Mouse (Mus musculus) cerebellum, postnatal 14 days (tissue): ENCODE data around the gene Eif2b5.
"Not testable (repeated sequence)": the region's sequence is repeated elsewhere in the genome, so short reads cannot be mapped to it uniquely, and the experiment has no call there.

Experiments used
- DNase-seq, 2 experiments: peaks; one replicate each; pipeline ENCODE4 v3.0.0; 2021; ENCODE audit warnings: mixed read lengths in 2 of 2

The Eif2b5 gene

DNA sequence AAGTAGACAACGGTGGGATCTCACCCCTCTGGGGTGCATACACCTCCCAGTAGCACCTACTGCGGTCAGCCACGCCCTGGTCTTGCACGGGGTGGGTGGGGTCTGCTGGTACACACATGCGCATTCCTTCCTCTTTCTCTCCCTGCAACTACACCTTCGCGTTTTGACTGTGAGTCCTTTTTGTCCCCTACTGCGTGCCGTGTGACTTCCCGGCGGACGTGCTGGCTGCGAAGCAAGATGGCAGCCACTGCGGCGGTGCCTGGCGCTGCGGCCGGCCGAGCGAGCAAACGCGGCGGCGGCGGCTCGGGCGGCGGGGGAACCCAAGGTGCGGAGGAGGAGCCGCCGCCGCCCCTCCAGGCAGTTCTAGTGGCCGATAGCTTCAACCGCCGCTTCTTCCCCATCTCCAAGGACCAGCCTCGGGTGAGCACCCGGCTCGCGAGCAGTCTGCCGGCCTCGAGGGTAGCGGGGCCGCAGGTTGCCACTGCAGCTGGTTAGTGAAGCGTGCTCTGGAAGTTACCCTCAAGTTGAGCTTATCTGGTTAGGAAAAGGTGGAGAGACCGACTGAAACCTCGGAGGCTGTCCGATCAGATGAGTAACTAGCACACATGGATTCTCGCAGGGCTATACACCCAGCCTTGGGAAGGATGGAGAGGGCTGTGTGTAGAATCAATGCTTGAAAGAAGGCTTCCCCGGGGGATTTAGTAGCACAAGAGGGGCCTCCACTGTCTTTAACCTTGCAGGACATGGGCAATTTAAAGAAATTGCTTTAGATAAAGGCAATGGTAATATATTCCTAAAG is at the start of gene Eif2b5:
Gene Eif2b5, plus strand, starts transcription at position 141 of the 799 bp plus-strand sequence.
- peak; percentile 92 to 95 for DNase-seq

DNA sequence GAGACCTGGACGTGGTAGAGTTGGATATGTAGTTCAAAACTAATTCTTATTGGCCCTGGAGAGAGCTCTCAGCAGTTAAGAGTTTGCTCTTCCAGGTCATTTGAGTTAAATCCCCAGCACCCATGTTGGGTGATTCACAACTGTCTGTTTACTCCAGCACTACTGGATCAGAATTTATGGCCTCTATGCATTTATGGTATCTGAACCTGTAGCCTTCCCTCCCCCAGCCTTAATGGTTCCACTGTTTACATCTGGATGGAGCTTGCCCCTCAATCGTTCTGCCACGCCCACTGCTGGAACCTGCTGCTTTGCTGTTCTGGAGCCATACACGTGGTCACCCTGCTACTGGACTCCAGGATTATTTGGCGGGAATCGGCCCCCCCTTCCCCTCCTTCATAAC is 46.8 kb upstream of the Eif2b5 start:
- DNase-seq = no peak

DNA sequence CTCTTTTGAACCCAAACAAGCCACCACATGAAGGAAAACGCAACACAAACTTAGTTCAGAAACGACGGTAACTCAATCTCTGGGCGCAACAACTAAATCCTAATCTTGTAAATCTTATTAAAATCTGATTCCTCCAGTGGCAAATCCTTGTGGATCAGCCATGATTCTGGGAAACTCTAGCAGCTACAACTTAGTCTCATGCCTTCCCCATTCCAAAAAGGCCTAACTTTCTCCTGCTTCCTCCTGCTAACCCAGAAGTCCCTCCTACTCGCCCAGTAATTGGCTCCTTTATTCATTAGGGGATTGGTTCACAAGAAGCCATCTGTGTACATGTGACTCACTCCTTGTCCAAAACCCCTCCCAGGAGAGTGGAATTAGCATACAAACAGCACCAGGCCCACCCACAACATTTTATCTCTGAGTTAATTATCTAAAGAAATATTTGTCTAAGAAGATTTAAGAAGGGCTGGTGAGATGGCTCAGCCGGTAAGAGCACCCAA is 44.4 kb upstream of the Eif2b5 start:
- no peak for DNase-seq

DNA sequence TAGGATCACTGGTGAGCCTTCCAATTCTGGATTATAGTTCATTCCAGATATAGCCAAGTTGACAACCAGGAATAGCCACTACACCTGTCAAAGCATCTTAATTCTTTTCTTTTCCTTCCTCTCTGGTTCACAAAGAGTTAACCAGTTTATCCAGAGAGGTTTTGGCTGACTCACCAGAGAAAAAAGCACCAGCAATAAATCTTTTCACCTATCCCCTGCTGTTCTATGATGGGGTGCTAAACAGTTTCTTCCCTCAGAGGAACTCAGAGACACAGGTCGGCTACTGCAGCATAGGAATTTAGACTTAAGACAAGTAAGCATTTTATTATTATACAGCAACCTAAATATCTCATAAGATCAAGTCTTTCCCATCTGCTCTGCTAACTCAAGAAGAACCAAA is 42.5 kb upstream of the Eif2b5 start:
- DNase-seq = no peak

DNA sequence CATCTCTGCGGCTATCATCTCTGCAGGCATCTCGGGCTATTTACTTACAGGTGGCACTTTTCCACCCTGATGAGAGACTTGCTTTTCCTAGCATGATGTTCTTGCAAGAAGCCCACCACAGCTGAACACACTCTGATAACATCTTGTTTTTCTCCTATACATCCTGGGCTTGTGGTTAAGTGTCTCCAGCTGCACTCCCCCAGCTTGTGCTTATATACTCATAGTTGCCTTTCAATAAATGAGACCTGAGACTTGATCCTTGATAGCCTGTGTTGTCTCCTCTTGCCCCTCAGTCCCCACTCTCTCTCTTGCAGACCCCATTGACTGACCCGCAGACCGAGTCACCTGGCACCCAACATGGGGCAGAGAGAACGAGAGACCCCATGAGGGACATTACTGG is 39.9 kb upstream of the Eif2b5 start:
- not testable (repeated sequence) for DNase-seq

DNA sequence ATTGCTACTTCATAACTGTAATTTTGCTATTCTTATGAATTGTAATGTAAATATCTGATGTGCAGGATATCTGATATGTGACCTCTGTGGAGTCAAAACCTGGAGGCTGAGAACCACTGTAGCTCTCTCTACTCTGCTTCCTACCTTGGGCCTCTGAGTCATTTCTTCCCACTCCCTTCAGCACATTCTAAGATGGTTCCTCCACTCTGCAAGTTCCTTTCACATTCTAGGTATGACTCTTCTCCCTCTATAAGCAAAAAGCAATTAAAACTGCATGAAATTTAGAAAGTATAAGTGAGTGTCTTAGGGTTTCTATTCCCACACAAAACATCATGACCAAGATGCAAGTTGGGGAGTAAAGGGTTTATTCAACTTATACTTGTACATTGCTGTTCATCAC is 33.9 kb upstream of the Eif2b5 start:
- no peak for DNase-seq

DNA sequence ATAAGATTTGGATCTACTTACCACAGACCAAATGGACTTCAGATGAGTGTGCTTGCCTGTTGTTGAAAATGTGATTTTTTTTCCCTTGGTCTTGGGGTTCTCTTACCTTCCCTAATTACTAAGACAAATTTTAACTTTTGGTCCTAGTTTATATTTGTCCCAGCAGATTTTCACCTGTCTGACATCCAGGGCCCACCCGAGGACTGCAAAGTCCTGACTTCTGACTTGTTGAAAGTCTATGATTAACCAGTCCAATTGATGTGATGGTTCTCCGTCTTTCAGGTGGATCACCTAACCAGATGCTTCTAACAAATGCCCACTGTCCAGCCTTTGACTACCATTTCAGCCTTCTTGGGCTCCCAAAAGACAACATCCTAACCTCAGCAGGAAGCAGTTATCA is 27.6 kb upstream of the Eif2b5 start:
- DNase-seq = no peak

DNA sequence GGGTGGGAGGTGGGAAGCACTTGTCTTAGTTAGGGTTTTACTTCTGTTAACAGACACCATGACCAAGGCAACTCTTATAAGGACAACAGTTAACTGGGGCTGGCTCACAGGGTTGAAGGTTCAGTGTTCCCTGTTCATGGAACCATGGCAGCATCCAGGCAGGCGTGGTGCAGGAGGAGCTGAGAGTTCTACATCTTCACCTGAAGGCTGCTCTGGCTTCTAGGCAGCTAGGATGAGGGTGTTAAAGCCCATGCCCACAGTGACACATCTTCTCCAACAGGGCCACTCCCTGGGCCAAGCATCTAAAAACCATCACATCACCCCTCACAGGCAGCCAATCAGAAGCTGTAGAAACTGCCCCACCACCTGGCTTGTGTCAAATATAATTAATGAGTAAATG is 26.9 kb upstream of the Eif2b5 start:
- no peak for DNase-seq

DNA sequence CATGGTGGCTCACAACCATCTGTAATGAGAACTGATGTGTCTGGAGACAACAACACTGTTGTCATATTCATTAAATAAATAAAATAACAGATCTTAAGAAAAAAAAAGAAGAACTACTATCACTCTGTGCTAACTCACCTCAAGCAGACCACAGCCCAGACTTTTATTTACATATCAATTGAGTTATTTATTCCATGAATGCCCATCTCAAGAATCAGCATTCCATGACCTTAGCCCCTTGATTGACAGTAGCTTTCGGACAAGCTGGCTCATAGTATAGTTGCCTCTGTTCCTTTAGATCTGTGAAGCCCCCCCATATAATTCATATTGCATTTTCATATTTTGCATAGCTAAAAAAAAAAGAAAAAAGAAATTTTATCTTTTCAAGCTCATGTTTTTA is 24.9 kb upstream of the Eif2b5 start:
- DNase-seq = no peak

DNA sequence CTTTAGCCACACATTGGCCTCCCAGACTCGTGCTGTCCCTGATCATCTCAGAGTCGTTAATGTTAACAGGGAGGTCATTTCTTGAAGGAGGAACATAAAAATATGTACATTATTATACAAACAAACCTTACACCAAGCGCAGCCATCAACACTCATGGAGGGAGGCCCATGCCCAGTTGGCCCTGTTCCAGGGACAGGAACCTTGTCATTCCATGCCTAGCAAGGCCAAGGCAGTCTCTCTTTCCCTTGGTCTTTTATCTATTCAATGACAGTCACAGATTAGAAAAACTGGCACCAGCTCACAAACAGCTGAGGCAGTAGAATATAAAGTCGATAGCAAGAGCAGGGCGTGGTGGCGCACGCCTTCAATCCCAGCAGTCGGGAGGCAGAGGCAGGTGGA is 24.4 kb upstream of the Eif2b5 start:
- DNase-seq = peak in 1 of 2 experiments; percentile 6

DNA sequence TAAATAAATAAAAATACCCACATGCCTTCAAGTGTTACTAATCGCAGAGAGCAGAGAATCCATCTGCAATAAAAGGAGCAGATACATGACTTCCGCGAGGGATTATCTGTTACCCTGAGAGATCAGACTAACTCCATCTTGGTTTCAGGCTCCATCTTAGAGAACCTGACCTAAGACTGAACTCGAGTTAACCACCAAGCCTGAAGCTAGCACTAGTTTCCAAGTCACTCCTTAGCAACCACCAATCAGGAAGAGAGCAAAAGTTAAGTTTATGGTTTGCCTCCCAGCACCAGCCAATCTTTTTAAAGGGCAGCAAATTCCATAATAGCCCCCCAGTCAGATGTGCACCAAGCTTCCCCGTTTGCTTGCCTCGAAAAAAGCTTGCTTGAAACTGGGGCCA is 23.8 kb upstream of the Eif2b5 start:
- no peak for DNase-seq

DNA sequence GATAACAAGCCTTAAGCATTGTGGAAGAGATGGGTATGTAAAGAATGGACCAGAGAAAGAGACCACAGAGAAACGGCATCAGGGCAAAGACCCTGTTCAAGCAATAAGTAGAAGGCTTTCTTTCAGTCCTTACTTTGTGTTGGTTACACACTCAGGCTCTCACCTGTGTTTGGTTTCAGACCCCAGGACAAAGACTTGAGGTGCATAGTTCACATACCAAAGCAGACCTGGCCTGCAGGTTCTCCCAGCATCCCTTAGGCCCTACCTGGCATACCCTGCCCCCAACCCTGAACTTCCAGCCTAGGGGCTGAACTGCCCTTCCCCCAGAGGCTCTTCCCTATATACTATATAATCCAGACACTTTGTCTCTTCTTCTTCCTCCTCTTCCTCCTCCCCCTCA is 23.3 kb upstream of the Eif2b5 start:
- no peak for DNase-seq

DNA sequence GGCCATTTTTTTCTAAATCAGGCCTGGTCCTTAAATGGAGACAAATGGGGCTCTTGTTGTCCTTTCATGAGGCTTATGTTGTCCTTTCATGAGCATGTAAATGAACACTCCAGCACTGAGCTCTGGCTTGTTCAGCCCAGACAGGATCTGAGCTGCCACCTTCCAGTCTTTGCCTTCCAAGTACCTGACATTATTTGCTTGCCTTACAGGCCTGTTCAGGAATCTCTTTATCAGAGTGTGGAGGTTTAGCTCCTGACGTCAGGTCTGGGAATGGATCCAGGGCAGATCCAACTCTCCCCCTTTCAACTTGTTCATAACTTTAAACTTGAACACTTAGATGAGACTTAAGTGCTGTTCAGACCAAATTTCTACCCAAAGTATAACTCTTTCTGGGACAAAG is 21.8 kb upstream of the Eif2b5 start:
- no peak for DNase-seq

DNA sequence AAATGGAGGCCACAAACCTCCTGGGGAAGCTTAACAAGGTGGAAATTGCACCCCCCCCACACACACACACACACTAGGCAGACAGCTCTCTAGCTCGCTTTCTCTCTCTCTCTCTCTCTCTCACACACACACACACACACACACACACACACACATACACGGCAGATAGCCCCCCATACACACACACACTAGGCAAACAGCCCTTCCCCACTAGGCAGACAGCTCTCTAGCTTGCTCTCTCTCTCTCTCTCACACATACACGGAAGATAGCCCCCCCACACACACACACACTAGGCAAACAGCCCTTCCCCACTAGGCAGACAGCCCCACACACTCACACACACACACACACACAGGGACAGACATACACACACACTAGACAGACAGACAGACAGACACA is 21.3 kb upstream of the Eif2b5 start:
- no peak for DNase-seq

DNA sequence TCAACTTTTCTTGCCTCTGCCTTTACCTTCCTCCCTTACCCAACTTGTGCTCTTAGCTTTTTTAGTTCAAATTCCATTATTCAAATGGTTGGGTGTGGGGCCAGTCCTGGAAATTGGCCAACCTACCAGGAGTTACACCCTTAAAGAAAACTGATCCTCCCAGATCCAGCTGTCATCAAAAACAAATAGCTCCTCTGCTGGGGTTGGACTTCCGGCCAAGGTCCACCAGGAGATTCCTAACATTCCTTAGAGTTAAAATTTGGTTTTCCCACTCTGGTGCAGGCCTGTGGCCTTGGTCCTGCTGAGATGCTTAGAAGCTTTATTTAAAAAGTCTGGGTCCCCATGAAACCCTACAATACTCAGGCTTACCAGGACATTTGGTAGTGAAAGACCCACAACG is 20.1 kb upstream of the Eif2b5 start:
- DNase-seq = no peak

DNA sequence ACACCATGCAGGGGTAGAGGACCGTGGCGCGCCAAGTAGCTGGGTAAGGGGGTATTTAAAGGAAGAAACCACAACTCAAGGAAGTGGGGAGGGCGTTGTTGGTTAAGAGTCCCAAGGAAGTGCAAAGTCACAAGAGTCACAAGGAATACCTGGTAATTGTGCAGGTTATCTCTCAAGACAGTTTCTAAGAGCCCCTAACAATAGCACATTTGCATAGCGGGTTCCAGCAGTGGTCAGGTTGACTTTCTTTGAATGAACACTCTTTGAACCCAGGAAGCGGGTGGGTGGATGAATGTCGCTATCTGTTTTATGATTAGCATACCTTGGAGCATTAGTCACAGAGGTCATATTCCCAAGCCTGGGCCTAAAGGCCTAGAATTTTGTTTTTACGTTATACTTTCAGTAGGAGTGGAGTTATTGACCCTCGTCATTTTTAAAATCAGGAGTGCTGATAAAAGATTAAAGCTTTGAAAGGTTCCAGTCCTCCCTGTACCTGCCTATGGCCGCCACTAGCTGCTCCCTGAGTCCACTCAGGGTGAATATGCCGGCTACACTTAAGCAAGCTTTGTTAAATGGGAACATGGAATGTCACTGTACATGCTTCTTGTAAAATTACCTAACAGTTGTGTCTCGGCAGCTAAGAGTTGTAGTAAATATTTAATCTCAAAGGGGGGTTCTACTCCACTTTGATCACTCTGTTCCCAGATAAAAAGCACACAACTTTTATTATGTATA is 19.4 kb upstream of the Eif2b5 start:
- DNase-seq = not testable (repeated sequence)

DNA sequence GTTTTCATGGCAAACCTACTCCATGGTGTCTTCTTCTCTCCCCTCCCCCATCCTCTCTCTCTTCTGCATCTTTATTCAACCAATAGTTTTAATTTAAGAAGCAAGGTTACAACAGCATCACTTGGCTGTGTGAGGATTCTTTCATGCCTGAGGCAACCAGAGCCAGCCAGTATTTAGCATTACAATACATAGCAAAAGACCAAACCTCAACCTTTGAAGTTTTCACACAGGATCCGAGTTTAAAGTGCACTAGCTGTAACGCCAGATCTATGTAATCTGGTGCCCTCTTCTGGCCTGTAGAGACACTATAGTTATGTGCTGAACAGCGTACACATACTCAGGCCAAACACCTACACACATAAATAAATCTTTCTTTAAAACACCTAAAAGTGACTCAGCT is 18.5 kb upstream of the Eif2b5 start:
- DNase-seq = peak; percentile 31 to 34

DNA sequence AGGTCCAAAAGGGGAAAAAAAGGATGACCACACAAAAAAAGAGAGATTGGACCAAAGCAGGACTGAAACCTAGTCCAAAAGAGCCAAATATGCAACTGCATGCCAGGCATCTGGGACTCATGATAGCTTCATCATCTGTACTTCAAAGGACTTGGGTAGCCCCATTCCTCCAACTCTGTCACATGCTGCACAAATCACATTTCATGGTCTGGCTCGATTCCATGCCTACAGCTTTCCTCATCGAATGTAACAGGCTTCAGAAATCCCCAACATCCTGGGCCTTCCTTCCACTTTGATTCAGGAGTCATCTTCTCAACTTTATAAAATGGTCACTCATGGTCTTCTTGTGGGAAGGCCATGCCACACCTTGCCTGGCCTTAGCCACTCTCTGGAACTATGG is 16.9 kb upstream of the Eif2b5 start:
- no peak for DNase-seq

DNA sequence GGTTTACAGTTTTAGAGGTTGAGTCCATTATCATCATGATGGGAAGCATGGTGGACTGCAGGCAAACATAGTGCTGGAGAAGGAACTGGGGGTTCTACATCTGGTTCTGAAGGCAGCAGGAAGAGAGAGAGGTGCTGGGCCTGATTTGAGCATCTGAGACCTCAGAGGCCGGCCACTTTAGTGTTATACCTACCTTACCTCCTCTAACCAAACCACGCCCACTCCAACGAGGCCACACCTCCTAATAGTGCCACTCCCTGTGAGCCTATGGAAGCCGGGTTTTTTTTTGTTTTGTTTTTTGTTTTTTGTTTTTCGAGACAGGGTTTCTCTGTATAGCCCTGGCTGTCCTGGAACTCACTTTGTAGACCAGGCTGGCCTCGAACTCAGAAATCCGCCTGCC is 14.9 kb upstream of the Eif2b5 start:
- DNase-seq = not testable (repeated sequence)

DNA sequence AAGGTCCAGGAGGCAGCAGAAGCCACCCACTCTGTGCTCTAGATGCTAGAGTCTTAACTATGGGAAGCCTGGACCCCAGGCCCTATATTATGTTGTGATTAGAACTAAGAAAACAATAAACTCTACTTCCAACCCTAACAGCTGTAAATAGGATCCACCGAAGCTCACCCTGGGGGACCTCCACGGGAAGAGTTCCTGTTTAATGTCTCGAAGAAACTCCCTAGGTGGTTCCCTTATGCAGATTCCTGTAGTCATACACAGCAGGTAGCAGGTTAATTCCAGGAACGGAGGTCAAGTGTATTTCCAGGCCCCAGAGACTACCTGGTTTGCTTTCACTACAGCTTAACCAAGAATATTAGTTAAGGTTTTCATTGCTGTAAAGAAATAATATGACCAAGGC is 13.6 kb upstream of the Eif2b5 start:
- DNase-seq = no peak

DNA sequence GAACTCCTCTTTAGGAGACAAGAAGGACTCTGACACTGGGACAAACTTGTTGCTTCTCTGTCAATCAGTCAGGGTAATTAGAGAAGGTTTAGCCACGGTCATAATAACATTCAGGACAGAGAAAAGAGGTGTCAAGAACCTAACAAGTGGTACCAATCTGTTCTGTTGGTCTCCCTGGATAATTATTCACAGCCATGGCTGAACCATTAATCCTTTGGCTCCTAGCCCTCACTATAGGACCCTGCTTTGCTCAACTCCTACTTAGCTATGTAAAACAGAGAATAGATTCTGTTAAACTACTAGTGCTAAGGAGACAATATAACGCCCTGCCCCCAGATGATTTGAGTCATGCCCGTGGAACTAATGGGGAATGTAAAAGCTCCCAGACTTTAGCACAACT is 12.6 kb upstream of the Eif2b5 start:
- DNase-seq = no peak

DNA sequence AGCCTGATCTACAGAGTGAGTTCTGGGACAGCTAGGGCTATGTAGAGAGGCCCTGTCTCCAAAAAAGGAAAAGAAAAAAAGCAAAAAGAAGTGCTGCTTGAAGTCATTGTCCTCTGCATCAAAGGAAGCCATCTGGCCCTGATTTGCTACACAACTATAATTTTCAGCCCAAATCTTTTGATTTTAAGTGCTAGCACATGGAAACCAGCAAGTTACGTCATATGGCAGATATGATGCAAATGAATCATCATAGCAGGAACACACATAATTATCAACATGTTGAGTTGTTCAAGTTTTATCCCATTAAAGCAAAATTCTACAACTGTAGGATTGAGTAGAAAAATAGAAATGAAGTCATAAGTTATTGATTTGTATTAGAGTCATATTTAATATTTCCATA is 10.5 kb upstream of the Eif2b5 start:
- no peak for DNase-seq

DNA sequence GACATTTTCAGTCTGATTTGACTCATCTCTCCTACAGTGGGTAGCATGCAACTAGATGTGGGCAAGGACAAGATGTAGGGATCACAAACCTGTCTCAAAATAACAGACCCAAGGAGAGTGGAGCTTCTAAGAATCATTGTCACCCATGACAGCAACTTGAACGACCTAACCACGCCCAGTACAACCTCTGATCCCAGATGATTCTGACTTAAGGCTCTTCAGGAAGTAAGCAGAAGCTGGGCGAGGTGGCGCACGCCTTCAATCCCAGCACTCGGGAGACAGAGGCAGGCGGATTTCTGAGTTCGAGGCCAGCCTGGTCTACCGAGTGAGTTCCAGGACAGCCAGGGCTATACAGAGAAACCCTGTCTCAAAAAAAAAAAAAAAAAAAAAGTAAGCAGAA is 9.9 kb upstream of the Eif2b5 start:
- DNase-seq = not testable (repeated sequence)

DNA sequence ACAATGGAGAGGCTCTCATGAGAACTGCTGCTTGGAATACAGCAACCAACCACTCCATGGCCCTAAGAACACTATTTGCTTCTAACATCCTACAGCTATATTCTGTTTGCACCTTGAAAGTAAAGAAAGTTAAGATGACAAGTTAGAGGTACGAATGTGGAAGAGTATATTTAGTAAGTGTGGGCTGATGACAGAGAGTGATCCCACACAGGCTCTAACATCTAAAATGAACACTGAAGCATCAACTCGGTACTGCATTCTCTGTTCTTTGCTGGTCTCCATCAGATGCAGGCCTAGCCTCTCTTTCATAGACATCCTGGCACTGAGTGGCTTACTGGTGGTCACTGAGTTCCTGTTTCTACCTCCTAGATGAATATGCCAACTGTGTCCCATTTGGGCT is 9.4 kb upstream of the Eif2b5 start:
- no peak for DNase-seq
